Mouse (Mus musculus): ENCODE measurements around the gene Neurog3. TPM values are rescaled to one million over a fixed set of nuclear protein-coding genes. Genes with fewer than 3 reads are reported as not detected.

The Neurog3 gene
- polyA plus RNA-seq, 1 experiment from 2014 or later, result not detected

GRCm38 (mm10) chr10:62099749-62100403 is 33.0 kb upstream of the Neurog3 start:
- H3K4me3 ChIP-seq (ENCODE audit: low read depth, low read length), result no peak overlapping the region
- no peak overlapping the region for H3K27ac ChIP-seq (ENCODE audit: low read depth)
- WGBS, result 48% methylated on average over 10 of the region's 10 CpGs
- DNase-seq, result peak; percentile 29
- no peak for TF ChIP-seq CTCF (IDR thresholded peaks at IDR 0.05; ENCODE audit: low read depth)
- H3K9me3 ChIP-seq (ENCODE audit: low read depth, low read length), result no peaks in the 10 kb centered on the region
- 0 out of 2 replicates have a peak, but pooled peaks have one; percentile 32 for ATAC-seq (ENCODE audit: insufficient read depth)
- H3K4me2 ChIP-seq, result no peak overlapping the region
- H3K36me3 ChIP-seq (ENCODE audit: insufficient read depth), result no peaks in the 10 kb centered on the region
- H3K4me1 ChIP-seq (ENCODE audit: insufficient read depth), result no peaks in the 10 kb centered on the region
- no peak overlapping the region for H3K9ac ChIP-seq
- no peaks in the 10 kb centered on the region for H3K27me3 ChIP-seq (ENCODE audit: insufficient read depth, low read length)

DNA sequence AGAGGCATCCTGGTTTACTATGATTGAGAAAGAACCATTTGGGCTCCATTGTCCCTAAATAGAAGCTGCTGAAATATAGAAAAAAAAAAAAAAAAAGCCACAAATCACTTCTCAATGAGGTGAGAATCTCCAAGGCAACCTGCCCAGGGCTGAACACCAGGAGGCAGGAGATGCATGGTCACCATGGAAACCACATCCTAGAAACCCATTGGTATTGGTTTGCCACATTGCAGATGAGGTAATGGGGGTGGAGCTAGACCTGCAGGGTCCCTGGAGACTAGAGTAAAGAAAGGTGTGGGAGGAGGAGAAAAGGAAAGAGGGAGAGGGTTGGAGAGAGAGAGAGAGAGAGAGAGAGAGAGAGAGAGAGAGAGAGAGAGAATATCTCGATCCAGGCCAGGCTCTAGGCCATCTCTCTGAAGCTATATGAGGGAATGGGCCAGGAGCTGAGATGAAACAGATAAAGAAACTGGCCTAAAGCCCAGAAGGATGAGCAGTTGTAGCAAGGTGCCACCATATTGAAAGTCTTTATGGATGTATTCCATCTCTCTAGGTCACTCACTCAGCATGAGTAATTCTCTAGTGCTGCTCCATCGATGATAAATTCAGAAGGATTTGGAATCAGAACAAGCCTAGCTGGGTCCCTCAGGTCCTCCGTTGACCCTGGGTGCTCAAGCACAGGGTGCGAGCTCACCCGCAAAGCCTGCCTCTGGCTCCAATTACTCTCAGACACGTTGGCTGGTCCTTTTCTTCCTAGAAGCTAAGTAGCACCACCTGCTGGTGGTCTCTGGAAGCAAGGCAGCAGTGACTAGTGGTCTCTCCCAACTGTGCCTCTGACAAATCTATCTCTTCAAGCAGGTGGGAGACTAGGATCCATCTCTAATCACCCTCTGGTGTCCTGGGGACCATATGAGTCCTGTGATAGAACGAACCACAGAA is 31.1 kb upstream of the Neurog3 start:
- peak; percentile 92 for TF ChIP-seq CTCF (IDR thresholded peaks at IDR 0.05; ENCODE audit: low read depth)
- peak; percentile 94 for DNase-seq
- H3K4me1 ChIP-seq (ENCODE audit: insufficient read depth), result no peaks in the 10 kb centered on the region
- no peak overlapping the region for H3K4me3 ChIP-seq (ENCODE audit: low read depth, low read length)
- WGBS, result 9% methylated on average over 7 of the region's 7 CpGs
- H3K27me3 ChIP-seq (ENCODE audit: insufficient read depth, low read length), result no peaks in the 10 kb centered on the region
- no peak overlapping the region for H3K27ac ChIP-seq (ENCODE audit: low read depth)
- peak; percentile 64; the same call in 1 of the 2 replicates for ATAC-seq (ENCODE audit: insufficient read depth)
- no peak overlapping the region for H3K4me2 ChIP-seq
- H3K9me3 ChIP-seq (ENCODE audit: low read depth, low read length), result no peaks in the 10 kb centered on the region
- H3K9ac ChIP-seq, result no peak overlapping the region
- H3K36me3 ChIP-seq (ENCODE audit: insufficient read depth), result no peaks in the 10 kb centered on the region

DNA sequence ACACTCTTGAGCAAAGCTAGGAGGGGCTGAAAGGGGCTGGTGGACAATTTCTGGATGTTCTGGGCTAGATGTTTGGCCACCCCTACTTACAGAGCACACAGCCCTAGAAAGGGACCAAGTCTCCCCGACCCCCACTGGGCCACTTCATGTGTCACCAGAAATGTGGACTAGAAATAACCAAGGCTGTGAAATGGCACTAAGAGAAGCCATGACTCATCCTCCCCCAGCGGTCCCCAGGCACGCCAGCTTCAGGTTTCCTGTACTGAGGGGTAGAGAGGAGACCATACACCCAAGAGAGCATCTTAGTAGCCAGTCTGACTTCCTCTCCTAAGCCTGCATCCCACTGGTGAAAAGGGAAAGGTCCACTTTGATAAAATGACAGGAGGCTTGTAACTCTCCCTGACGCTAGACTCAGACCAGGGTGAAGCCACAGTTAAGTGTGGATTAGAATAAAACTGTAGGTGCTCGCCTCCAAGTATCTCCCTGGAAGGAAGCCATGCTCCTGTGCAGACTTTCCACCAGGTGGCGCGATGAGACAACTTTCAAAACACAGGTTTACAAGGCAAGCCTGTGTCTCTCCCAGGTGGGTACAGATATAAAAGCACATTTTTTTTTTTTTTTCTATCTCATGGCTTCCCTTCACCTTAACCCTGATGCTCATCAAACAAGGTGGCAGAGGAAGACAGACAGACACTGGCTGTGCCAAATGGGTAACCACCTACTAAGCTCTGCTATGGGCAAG is 27.9 kb upstream of the Neurog3 start:
- Histone ChIP-seq H3K27ac (ENCODE audit: low read depth) (no peak overlapping the region), H3K4me2 (no peak overlapping the region), H3K4me1 (ENCODE audit: insufficient read depth) (no peaks in the 10 kb centered on the region), H3K9ac (no peak overlapping the region), H3K27me3 (ENCODE audit: insufficient read depth, low read length) (peaks cover 7% of the 10 kb centered on the region), H3K4me3 (ENCODE audit: low read depth, low read length) (no peak overlapping the region), H3K36me3 (ENCODE audit: insufficient read depth) (no peaks in the 10 kb centered on the region), H3K9me3 (ENCODE audit: low read depth, low read length) (no peaks in the 10 kb centered on the region)
- peak; percentile 84 for DNase-seq
- 26% methylated on average over 7 of the region's 7 CpGs for WGBS
- peak; percentile 82 for TF ChIP-seq CTCF (IDR thresholded peaks at IDR 0.05; ENCODE audit: low read depth)
- no peak for ATAC-seq (ENCODE audit: insufficient read depth)

DNA sequence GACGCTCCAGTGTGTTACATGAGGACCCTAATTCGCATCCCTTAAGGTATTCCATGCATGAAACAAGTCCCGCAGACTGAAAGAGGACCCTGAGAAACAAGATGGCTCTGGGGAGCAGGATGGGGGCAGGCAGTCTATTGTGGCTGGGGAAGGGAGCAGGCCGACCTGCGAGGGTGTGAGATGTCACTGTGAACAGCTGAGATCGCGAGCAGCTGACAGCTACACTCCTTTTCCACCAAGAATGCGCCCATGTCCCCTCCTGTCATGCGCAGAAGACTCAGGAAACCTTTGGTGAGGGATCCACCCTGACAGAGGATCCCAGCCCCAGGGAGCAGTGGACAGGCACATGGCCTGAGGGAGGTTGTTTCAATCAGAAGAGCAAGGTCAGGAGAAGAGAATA is 25.8 kb upstream of the Neurog3 start:
- Histone ChIP-seq H3K9me3 (ENCODE audit: low read depth, low read length) (no peaks in the 10 kb centered on the region), H3K4me3 (ENCODE audit: low read depth, low read length) (no peak overlapping the region), H3K27ac (ENCODE audit: low read depth) (no peak overlapping the region), H3K4me1 (ENCODE audit: insufficient read depth) (peaks cover 2% of the 10 kb centered on the region; the same call in 1 of the 2 replicates), H3K4me2 (no peak overlapping the region), H3K36me3 (ENCODE audit: insufficient read depth) (no peaks in the 10 kb centered on the region), H3K9ac (no peak overlapping the region), H3K27me3 (ENCODE audit: insufficient read depth, low read length) (peaks cover 24% of the 10 kb centered on the region)
- ATAC-seq (ENCODE audit: insufficient read depth), result no peak
- WGBS, result 49% methylated on average over 9 of the region's 9 CpGs
- DNase-seq, result no peak
- no peak for TF ChIP-seq CTCF (IDR thresholded peaks at IDR 0.05; ENCODE audit: low read depth)

GRCm38 (mm10) chr10:62110504-62111206 is 22.2 kb upstream of the Neurog3 start:
- DNase-seq (peak; percentile 83), ATAC-seq (ENCODE audit: insufficient read depth) (peak; percentile 84)
- Histone ChIP-seq H3K4me1 (ENCODE audit: insufficient read depth) (peaks cover 2% of the 10 kb centered on the region; the same call in 1 of the 2 replicates), H3K9ac (peak overlapping the region; percentile 64), H3K4me3 (ENCODE audit: low read depth, low read length) (peak overlapping the region; percentile 58), H3K4me2 (peak overlapping the region; percentile 92), H3K9me3 (ENCODE audit: low read depth, low read length) (no peaks in the 10 kb centered on the region), H3K27me3 (ENCODE audit: insufficient read depth, low read length) (peaks cover 24% of the 10 kb centered on the region), H3K27ac (ENCODE audit: low read depth) (no peak overlapping the region), H3K36me3 (ENCODE audit: insufficient read depth) (no peaks in the 10 kb centered on the region)
- under 1% methylated on average over 57 of the region's 57 CpGs for WGBS
- TF ChIP-seq CTCF (IDR thresholded peaks at IDR 0.05; ENCODE audit: low read depth), result peak; percentile 76

- no peak for DNase-seq
- ATAC-seq (ENCODE audit: insufficient read depth), result peak; percentile 21; the same call in 1 of the 2 replicates
- no peak overlapping the region; the same call in 1 of the 2 replicates for H3K9ac ChIP-seq
- no peak for TF ChIP-seq CTCF (IDR thresholded peaks at IDR 0.05; ENCODE audit: low read depth)
- no peaks in the 10 kb centered on the region for H3K9me3 ChIP-seq (ENCODE audit: low read depth, low read length)
- peak overlapping the region; percentile 58 for H3K4me3 ChIP-seq (ENCODE audit: low read depth, low read length)
- H3K27ac ChIP-seq (ENCODE audit: low read depth), result no peak overlapping the region
- peak overlapping the region; percentile 92 for H3K4me2 ChIP-seq
- WGBS, result 35% methylated on average over 6 of the region's 6 CpGs
- no peaks in the 10 kb centered on the region for H3K36me3 ChIP-seq (ENCODE audit: insufficient read depth)
- H3K4me1 ChIP-seq (ENCODE audit: insufficient read depth), result peaks cover 2% of the 10 kb centered on the region; the same call in 1 of the 2 replicates
- peaks cover 24% of the 10 kb centered on the region for H3K27me3 ChIP-seq (ENCODE audit: insufficient read depth, low read length)
Observed at GRCm38 (mm10) chr10:62111207-62111576, 21.7 kb upstream of the Neurog3 start.

Data from lung, embryonic 14.5 days (tissue).